Mouse (Mus musculus) adrenal gland, postnatal 10 days (tissue): ENCODE data around the gene Diras2. TPM values are rescaled to one million over a fixed set of nuclear protein-coding genes. Genes with fewer than 3 reads are reported as not detected.
A peak's percentile ranks its signal among the peaks of the same experiment; 100 is the strongest.
"Not testable (repeated sequence)": the region's sequence is repeated elsewhere in the genome, so short reads cannot be mapped to it uniquely, and the experiment has no call there.

Experiments used
- DNase-seq: peaks from one replicate; pipeline ENCODE4 v3.0.0; 2021; ENCODE audit warnings: mixed read lengths
- total RNA-seq, 2 experiments: library from RNA; stranded (reverse); gene quantifications; 2 replicates each; pipeline ENCODE4 v1.2.3; 2021

The Diras2 gene
- total RNA-seq, 2 experiments from 2014 or later: 4.3 to 5.0 TPM

DNA sequence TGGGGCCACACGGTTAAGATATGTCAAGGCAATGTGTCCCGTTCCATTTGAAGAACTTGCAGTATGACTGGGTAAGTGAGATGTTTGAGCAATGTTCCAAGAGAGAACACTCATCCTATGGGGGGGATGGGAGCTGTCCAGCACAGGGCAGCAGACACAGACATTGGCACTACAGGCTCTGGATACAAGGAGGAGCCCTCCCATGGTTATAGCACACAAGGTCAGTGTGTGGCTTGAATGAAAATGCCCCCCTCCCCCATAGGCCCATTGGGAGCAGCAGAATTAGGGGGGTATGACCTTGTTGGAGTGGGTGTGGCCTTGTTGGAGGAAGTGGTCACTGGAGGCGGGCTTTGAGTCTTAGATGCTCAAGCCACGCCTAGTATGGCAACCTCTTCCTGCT lies 12.7 kb downstream of the Diras2 start:
- DNase-seq: no peak

DNA sequence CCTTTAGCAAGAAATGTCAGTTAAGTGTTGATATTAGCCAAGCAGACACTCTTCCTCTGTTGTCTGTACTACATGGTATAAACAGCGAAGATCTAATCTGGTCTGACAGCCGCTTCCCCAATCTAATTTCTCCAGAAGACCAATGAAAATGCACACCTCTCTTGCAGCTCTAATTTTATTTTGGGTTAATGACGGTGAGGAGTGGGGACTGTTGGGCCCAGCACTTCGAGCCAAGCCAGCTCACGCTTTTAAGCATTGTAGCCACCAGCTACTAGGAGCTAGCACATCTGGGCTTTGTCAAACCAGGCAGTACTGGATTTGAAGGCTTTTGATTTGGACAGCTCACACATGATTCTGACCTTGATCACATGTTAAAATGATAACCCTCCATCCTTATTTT lies 14.1 kb downstream of the Diras2 start:
- no peak for DNase-seq

DNA sequence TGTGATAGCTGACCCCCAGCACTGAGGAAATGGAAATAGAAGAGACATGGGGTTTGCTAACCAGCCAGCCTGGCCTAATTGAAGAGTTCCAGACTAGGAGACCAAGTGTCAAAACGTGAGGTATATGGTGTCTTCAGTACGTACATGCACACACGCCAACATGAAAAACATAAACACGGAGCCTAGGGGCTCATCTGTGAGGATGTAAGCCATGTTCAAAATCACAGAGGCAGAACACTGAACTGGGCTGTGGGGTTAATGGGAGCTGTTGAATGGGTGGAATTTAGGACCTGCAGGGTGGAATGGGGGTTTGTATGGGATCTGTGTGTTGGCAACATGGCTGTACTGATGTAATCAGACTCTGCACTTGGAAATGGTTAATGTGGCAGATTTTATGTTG lies 14.5 kb downstream of the Diras2 start:
- DNase-seq: no peak

DNA sequence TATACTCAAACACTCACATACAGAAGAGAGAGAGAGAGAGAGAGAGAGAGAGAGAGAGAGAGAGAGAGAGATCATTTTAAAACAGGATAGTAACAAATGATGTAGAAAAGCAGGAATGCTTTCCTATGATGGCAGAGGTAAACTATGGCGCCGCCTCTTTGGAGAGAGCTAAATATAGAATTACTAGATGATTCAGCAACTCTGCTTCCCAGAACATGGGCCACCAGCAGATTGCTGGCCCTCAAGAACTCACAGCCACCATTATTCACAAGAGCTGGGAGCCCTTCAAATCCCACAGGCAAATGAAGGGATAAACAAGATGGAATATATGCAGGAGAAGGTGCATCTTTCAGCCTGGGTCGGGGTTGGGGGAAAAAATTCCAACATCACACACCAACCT lies 15.0 kb downstream of the Diras2 start:
- DNase-seq: no peak

DNA sequence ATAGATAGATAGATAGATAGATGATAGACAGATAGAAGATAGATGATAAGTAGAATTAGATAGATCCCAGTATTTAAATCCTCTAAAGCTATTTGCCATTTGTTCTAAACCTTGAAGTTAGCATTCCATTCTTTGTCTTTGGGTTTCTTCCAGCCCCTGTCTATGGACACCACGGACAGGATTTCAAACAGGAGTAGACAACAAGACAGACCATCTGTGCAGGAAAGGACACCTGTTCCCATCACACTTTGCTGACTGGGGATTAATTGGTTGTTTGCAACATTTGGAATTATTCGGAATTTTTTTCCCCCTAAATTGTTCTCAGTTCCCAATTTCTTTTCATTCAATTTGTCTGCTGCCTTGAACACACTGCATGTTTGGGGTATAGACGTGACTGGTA lies 17.5 kb downstream of the Diras2 start:
- no peak for DNase-seq

DNA sequence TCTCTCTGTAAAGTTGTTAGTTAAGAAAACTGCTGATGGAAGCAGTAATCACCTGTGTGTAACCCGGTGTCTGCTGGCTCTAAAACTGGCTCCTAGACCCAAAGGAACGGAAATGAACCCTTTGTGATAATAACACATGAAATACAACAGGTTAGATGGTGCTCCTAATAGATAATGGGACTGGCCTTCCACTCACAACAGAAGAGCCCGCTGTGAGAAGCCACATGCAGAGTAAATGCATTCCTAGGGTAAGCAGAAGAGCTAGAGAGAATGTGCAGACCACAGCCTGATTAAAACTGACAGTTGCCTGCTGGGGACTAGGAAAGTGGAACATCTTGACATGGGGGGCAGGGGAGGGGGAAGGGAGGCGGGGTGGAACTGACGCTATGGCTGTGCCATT lies 18.7 kb downstream of the Diras2 start:
- no peak for DNase-seq

DNA sequence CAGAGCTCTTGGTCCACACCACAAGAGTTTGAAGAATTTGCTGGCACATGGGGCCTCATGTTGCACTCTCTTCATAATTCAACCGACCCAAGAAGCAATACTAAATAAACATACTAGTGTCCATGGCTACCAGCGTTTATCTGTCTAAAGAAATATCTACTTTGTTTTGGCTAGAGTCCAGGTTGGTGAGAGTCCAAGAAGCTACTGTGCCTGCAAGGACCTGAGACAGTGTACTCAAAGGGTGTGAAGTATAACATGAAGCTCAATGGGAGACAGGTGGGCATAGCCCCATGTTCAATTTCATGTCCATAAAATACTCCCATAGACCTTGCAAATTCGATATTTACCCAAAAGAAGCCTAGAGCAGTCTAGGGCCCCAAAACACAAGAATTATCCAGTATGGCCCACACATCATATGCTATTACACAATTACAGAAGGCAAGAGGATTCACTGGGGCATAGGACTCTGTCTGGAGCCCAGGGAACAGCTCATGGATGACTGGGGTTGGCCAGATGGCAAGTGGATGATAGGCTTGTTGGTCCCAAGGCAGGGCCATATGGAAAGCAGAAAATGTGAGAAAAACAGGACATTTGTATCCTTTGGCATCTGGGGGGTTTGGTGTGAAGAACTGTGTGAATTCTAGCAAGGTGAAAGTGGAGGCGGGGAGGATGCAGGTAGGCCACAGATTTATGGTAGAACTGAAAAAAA lies 20.8 kb downstream of the Diras2 start:
- no peak for DNase-seq

DNA sequence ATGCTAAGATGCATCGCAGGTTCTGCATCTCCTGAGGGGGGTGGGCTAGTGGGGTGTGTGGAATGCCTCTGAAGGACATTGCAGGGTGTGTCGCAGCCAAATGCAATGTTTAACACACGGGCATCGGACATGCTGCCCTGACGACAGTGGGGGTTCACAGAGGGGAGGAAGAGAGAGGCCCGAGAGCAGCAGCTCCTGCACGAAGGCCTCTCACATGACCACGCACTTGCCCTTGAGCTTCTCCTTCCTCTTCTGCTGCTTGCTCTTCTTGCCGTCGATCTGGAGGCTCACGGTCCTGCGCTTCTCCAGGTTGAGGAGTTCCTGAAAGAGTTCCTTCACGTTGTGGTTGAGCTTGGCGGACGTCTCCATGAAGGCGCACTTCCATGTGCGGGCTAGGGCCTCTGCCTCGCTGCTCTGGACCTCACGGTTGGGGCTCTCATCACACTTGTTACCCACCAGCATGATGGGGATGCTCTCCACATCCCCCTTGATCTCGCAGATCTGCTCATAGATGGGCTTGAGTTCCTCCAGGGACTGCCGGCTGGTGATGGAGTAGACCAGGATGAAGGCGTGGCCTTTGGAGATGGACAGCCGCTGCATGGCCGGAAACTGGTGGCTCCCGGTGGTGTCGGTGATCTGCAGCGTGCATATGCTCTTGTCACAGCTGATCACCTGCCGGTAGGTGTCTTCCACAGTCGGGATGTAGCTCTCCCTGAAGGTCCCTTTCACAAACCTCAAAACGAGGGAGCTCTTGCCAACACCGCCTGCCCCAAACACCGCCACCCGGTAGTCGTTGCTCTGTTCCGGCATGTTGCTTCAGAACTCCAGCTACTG lies 23.4 kb downstream of the Diras2 start:
- DNase-seq: no peak

DNA sequence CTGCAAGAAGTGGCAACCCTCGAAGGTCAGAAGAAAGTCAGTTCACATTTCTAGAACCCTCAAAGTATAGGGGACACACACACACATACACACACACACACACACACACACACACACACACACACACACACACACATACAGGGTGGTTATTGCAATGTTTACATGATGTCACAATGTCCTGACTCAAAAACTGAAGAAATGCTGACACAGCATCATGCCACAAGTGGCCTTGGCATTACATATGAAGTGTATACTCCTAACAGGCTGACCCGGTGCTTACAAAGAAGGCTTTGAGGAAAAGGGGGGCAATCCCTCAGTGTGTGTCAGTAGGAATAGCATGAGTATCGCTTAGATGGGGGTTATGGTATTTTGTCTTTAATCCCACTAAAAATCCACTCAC lies 24.3 kb downstream of the Diras2 start:
- DNase-seq: not testable (repeated sequence)

DNA sequence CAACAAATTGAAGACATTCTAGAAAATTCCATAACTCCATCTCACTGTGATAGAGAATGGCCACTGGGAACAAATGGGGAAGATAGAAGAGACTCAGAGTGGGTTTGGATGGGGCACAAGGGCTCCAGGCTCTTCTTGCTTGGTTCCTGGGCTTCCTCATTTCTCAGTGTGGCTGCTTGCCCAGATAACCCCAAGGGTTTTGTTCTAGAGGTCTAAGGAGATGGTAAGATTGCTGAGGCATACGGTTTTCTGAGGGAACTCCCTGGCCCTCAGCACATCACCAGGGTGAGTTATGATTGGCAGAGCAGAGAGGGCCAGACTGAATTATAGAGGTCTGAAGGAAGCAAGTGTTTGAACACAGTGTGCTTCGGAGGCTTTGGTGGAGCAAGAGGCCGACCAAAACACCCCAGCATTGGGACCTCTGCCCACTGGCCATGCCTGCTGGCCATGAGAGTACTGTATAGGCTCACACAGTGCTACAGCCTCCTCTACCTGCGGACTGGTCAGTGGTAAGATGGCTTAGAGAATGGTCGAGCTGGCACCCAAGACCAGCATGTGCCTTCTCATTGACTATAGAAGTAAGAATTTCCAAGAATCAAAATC lies 25.3 kb downstream of the Diras2 start:
- DNase-seq: not testable (repeated sequence)

DNA sequence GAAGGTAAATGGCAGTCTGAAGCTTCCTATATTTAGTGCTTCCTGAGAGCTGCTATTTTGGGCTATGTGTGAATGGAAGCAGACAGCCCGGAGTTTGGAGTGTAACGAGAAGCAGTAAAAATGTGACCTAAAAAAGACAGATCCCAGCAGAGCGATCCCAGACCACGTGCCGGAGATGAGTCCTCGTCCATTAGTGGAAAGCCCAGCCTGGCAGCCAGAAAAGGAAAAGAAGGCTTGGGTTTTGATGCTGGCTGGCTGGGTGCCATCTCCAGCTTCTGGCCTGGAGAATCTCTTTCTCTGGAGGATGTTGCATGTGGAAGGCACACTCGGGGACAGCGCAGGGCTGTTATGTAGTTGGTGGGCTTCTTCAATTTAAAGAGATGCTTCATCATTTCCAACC lies 29.4 kb downstream of the Diras2 start:
- no peak for DNase-seq

DNA sequence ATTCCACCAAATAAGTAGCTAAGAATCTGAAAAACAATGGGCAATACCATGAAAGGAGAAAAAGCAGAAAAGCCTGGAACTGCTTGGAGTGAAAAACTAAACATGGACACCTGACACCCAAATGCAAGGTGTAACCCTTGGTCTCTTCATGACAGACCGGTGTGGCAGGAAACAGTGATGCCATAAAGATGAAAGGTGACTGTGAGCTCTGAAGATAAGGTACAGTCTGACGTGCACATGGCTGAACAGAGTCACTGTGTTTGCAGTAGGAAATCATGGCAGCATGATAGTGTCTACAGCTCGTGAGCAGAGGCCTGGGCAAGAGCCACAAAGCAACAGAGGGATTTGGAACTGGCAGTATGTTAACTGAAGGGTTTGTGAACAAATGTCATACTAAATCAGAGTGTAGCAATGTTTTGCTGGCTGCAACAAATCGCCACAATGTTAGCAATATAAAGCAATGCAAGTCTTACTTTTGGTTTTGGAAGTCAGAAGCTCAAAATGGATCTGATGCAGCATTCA lies 34.0 kb downstream of the Diras2 start:
- no peak for DNase-seq

DNA sequence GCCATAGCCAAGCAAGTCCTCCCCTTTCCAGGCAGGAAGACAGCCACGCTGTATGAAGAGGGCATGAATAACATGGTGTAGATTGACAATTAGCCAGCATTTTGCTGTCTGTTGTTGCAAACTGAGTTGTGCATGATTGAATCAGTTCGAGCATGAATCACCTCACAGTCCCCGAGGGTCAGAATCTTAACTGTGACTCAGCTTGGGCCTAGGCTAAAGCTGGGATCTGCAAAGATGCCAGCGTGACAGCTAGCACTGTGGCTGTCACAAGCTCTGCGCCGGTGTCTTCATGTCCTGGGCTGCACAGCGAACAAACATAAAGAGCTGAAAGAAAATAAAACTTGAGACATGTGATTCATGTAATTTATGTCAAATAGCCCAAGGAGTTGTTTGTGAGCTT lies 42.3 kb downstream of the Diras2 start:
- DNase-seq: peak; percentile 34

DNA sequence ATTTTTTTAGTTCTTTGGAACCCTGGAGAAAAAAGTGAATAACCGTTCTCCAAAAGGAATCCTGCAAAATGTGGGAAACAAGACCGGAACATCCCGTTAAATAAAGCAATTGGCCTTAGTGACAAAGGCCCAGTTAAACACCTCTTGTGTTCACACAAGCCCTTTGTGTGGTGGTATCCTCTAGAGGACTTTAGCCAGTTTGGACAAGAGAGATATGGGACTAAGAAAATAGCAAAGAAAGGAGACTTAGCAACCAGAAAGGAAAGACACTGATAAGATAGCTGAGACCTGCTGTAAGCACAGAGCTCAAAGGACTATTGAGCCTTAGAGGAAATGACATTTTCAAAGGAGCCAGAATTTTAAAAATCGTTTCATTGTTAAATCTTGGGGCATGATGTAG lies 47.0 kb downstream of the Diras2 start:
- no peak for DNase-seq

DNA sequence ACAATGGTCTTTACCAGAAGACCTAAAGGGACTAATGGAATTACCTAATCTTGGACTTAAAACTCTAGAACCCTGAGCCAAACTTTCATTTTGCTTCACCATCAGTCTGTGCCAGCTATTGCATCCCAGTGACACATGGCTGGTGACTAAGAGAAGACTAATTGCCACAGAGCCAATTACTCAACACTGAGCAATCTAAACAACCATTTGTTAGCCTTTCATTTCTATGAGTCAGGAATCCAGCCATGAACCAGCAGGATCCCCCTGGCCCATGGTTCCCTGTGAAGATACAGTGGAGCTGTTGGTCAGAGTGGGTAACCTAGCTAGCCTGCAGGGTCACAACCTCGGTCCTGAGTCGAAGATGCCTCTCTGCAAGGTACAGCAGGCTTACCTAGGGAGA lies 49.3 kb downstream of the Diras2 start:
- DNase-seq: peak; percentile 37

DNA sequence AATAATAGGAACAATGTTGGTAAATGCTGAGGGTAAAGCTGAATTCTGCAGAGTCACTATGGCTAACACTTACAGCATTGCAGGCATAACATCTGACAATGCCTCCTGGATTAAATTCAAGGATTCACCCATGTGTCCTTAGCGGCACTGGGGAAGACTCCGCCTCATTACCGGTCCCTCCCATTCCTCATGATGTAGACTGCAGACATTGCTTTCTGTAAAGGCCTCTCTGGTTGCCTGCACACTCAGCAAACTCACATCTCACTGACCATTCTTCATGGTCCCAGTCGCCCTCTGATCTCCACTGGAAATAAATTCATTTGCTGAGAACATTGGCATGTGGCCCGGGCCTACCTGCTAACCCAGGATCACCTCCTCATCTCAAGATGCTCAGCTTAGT lies 51.9 kb downstream of the Diras2 start:
- no peak for DNase-seq

DNA sequence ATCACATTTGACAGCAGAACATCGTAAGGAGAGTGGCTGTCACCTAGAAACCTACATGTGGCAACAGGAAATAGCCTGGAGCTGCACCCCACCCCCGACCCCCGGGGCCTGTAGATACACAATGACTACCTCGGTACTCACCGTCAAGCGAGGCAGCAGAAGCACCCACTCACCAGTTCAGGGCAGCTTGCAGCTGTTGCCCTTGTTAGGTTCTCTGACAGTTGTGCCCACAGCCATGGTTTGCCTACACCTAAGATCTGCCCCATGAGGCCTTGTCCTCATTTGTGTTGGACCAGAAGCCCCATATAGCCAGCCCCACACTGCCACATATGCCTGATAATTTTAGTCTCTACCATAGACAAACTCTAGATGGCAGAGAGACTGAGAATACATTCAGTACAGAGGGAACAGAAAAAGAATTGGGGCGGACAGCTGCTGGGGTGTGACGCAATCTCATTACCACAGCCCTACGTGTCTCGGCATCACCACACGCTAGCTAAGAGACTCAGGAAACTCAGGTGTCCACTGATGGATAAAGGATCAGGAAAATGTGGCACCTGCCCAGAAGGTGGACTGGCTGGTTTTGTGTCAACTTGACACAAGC lies 54.0 kb downstream of the Diras2 start:
- DNase-seq: no peak

DNA sequence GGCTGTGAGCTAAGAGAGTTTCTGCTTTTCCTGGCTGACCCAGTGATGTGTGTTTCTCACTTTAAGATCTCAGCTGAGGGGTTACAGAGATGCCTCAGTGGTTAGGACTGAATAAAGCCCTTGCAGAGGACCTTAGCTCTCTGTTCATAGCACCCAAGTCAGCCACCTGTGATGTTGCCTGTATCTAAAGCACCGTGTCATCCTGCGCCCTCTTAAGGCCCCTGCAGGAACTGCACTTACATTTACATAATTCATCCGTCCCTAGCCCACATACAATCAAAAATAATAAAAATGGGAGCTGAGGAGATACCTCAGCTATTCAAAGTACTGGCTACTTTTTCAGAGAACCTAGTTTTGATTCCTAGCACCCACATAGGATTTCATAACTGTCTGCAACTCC lies 54.9 kb downstream of the Diras2 start:
- no peak for DNase-seq

DNA sequence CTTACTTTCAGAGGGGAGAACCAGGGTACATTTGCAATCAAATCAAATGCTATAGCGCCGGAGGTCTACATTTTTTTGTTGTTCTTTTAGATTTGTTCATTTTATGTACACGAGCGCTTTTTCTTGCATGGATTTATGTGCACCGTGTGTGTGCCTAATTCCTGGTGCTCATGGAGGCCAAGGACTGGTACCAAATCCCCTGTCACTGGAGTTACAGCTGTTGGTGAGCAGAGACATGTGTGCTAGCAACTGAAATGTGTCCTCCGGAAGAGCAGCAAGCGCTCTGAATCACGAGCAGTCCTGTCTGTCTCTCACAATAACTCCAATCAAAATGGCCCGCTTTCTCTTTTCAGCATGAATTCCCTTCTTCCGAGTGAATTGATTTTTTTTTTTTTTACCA lies 55.8 kb downstream of the Diras2 start:
- DNase-seq: no peak

DNA sequence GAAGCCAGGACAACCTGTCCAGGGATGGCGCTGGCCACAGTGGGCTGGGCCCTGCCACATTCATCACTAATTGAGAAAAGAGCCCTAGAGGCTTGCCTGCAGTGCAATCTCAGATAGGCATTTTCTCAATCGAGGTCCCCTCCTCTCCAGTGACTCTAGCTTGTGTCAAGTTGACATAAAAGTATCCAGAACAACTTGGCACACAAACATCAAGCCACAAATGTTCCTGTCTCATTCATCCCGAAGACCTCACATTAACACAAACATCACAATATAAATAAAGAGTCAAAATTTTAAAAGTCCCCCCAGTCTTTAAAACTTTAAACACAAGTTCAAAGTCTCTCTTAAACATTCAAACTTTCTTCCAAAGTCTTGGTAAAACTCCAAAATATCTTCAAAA lies 56.3 kb downstream of the Diras2 start:
- DNase-seq: no peak

DNA sequence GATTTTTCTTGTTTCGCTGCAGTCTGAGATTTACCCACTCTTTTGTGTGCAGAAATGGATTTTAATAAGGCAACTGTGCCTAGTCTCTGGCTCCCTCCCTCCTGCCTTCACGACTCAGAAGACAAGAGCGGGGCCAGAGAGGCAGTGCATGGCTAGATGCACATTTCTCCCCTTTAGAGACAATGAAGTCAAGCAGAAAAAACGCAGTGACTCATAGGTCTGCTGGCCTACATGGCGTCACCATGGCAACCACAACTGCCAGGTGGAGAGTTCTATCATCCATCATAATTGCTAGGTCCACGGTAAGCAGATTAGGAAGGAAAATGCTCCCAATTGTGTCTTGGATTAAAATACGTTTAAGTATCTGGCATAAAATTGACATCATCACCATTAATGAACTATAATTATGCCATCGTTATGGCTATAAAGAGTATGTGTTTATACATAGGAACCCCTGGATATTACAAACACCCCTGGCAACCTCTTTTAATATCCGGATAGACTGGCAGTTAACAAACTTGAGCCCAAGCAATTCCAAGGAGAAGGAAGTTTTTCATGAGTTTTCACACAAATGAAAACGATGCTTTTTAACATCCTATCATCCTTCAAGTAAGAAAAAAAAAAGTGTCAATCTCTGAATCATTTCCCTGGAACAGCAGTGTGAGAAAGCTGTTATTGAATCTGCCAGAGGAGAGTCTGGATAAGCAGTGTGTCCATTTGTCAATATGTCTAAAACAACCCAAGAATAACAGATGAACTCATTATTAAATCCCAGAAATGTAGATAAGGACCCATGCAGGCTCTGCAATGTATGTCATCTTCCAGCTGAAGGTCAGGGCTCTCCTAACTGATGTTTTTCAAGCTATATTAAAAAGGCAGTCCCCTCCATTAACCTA lies 61.0 kb downstream of the Diras2 start:
- DNase-seq: peak; percentile 53

DNA sequence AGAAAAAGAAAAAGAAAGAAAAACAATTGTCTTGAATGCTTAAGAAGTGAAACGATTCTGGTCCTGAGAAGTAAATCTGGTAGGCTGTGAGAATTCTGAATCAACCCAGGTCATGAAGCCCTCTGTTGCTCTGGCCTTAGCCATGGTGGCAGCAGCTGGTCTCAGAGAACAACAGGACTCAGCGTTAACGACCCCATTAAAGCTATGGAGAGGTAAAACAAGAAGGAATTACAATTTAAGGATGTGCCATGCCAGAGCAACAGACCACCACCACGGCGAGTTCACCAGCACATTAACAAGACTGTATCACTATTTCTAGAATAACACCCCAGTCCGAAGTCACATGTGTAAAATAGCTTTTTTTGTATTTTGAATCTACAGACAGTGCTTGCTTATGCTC lies 65.9 kb downstream of the Diras2 start:
- DNase-seq: no peak
